Mouse (Mus musculus) telencephalon, adult 2 months (tissue): ENCODE results near the gene Tnfsf9.
"Not testable (repeated sequence)": the region's sequence is repeated elsewhere in the genome, so short reads cannot be mapped to it uniquely, and the experiment has no call there.

ENCODE experiments used
- DNase-seq: peaks from one replicate; pipeline ENCODE4 v3.0.0-alpha.2; 2011; ENCODE audit warnings: low read depth, low spot score

Tnfsf9 gene

DNA sequence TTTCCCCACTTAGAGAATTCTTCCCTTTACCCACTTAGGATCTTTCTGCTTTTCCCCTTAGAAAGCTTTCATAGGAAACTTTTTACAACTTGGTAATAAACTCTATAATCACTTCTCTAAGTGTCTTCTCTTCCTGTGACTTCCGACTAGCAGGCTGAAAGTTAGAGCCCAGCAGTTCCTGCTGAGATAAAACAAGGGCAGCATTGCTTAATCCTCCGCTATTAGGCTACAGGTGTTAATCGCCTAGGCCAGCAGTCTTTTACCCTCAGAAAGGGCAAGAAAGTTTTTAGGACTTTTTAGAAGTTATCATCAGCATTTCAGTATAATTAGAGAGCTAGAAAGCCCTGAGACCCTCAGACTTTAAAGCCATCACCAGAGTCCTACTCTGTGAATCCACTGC lies 28.9 kb downstream of the Tnfsf9 start:
- not testable (repeated sequence) for DNase-seq

DNA sequence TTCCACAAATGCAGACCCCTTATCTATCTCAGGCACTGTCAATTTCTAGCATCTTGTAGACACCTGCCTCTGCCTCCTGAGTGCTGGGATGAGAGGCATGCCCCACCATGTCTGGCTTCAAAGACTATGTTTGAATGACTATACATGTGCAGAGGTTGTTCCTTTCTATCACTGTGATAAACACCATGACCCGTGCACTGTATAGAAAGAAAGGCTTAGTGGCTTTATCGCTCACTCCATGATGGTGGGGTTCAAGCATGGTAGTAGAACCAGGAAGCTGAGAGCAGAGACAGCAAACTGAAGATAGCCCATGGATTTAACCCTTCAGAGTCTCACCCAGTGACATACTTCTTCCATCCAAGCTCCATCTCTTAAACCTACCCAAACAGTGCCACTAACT lies 29.6 kb downstream of the Tnfsf9 start:
- DNase-seq, result no peak

- DNase-seq, result no peak
These were observed 30.5 kb downstream of the Tnfsf9 start for GRCm38 (mm10) chr17:57135635-57136034.

GRCm38 (mm10) chr17:57138676-57139075 lies 33.6 kb downstream of the Tnfsf9 start:
- DNase-seq, result no peak

DNA sequence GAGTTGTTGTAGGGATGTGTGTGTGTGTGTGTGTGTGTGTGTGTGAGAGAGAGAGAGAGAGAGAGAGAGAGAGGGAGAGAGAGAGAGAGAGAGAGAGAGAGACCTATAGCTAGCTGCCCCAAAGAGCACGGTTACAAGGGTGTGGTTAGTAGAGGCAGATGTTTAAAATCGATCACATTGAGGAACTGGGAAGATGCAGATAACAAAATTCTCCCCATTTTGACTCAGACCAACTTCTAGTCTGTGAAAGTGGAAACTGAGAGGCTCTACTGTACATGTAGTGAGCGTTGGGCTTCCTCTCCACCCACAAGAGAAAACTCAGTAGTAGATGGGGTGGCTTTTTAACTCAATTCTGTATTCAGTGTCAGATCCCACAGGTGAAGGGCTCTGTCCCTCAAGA lies 34.6 kb downstream of the Tnfsf9 start:
- DNase-seq, result no peak

DNA sequence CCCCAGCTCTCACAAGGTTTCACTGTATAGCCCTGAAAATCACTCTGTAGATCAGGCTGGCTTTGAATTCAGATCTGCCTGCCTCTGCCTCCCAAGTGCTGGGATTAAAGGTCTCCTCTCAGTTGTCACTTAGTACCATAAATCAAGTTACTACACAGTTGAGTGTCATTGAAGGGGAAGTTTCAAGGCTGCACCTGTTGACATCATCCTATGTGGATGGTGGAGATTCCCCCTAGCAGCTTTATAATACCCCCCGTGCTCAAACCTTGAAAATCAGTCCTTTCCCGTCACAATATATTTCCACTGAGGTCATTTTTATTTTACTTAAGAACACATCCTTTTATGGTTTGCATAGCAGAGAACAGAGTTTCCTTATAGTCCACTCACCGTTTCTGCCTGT lies 38.6 kb downstream of the Tnfsf9 start:
- no peak for DNase-seq

DNA sequence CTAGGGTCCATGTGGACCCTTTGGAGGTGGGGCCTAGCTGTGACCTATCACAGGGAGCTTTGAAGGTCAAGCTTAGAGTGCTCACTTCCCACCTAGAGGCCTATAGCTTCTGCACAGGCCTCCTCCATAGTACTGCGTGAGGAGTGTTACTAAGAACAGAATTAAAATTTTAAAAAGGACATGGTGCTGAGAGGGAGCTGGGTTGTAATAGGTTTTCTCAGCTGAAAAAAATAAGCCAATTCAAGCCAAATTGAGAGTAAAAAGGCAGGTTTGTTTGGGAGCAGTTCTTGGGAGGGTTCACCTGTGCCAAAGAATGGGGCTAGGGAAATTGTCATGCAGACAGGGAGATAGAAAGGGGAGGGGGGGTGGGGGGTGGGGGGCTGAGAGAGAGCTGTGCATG lies 40.0 kb downstream of the Tnfsf9 start:
- no peak for DNase-seq

DNA sequence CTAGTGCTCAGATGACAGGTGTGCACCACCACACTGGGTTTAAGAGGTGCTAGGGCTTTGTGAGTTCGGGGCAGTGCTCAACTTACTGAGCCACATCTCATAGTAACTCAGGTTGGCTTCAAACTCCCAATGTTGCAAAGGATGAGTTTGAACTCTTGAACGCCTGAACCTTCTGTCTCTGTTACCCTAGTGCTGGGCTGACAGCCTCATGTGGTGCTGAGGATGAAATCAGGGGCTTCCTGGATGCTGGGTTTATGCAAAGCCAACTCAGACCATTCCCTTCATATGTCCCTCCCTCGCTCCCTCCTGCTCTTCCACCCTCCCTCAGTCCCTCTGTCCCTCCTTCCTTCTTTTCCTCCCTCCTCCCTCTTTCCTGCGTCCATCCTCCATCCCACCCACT lies 43.2 kb downstream of the Tnfsf9 start:
- DNase-seq, result no peak

- DNase-seq, result no peak
These were observed 44.1 kb downstream of the Tnfsf9 start, which contains the start of gene Cd70 for GRCm38 (mm10) chr17:57148994-57149803. Cd70 (minus strand) TSS chr17:57149777.

- DNase-seq, result no peak
These were observed 47.9 kb downstream of the Tnfsf9 start for GRCm38 (mm10) chr17:57153006-57153405.

DNA sequence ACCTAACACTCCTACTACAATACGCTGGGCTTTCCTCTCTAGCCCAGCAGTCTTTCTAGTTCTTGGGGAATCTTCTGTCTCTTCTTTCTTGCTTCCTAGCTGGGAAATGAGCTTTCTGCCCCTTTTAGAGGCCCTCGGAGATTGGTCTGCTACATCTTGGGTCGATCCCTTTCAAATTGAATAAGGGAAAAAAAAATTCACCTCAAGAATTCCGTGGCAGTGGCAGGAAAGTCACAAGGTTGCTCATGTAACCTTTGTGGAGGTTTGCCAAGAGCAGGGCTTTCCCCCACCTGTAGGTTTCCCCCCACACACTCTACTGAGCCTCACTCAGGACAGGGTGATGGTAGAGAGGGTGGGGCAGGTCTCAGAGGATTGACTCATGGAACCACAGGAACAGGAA lies 48.7 kb downstream of the Tnfsf9 start:
- DNase-seq, result no peak
